Mouse (Mus musculus) ES-CJ7 (cell line): Measurements from ENCODE around the gene Fsd1.
"Not testable (repeated sequence)": the region's sequence is repeated elsewhere in the genome, so short reads cannot be mapped to it uniquely, and the experiment has no call there.

Source experiments
- DNase-seq: peaks from one replicate; pipeline ENCODE4 v3.0.0; 2011; ENCODE audit warnings: low read depth, low spot score

Gene Fsd1

DNA sequence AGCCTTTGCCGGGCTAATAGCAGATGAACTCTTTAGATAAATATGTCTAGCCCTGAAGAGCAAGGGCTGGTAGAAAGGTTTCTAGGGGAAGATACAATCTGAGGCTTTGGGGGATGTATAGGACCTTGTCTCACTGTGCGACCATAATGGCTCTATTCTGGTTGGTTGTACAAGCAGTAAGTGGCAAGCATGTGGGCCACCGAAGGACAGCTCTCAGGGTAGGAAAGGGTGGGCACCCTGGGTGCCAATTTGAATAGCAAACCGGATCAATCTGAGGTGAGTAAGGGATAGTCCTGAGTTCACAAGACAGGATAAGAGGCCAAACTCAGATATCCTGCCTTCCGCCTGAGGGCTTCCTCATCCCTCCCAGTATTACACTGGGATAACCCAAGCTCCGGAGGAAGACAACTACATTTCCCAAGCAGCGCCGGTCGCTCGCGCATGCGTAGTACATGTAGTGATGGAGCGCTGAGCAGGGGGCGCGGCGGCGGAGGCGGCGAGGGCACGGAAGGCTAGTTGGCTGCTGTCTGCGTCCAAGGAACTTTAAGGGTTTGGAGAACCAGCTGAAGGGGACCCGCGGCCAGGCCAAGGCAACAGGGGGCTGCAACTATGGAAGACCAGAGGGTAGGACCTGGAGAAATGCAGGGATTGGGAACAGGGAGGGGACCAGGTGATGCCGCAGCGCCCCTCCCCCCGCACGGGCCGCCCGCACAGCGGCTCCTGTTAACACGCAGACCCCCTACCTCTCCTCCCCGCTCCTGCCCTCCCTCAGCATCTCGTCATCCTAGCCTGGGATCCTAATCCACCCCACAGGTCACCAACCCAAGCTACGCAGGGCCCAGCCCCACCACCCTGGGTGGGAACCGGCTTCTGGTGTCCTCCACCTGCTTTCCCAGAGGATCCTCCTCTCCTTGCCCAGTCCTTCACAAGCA, at the start of gene Fsd1:
TSS of gene Fsd1 (plus strand) at position 480 of the 932 bp plus-strand sequence.
- DNase-seq: peak; percentile 91

DNA sequence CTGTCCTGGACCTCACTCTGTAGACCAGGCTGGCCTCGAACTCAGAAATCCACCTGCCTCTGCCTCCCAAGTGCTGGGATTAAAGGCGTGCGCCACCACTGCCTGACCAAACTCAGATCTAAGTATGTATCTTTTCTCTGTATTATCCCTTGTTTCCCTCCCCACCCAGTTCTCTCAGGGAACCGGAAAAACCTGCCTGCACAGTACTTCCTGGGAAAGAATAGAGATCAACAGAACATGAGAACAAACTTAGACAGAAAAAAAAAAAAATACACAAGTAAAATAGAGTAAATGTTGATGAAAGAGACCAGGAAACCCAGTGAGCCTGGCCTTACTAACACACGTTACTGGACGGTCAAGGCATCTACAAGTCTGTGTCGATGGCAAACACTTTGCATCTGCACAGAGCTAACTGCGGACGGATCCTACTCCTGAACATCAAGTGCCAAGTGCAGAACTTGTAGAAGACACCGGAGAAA, 41.9 kb upstream of the Fsd1 start:
- not testable (repeated sequence) for DNase-seq

DNA sequence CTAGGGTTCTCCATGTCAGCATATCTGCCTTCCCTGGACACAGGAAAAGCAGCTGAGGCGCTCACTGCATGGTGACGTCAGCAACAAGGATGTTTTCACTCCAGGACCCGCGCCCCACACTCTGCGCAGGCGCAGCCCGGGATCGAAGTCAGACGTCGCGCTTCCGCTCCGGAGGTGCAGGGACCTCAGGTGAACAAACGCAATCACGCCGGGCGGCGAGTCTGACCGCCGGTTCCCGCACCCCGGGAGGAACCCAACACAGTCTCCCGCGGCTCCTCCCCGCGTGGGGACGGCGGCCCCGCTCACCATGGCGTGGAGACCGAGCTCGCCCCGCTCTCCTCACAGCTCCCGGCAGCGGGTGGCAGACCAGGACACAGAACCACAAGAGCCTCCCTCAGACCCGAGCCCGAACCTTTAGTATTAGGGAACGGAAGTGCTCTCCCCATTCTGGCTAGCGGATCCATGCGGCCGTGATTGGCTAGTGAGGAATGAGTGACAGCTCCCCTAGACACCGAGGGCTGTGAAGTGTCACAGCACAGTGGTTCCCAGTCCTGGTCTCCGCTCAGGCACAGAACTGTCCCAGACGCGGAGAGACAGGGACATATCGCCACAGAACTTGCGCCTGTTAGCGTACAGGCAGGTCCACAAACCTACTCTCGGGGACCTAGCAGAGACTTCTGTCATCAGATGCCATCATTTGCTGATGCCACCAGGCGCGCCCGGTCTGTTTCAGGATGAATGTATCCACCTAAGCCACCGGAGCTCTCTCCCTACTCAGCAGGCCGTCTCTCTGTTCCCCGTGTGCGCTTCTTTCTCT, 41.2 kb upstream of the Fsd1 start:
- DNase-seq: peak; percentile 91

- DNase-seq: no peak
These were observed 40.6 kb upstream of the Fsd1 start for GRCm38 (mm10) chr17:55945696-55946095.

DNA sequence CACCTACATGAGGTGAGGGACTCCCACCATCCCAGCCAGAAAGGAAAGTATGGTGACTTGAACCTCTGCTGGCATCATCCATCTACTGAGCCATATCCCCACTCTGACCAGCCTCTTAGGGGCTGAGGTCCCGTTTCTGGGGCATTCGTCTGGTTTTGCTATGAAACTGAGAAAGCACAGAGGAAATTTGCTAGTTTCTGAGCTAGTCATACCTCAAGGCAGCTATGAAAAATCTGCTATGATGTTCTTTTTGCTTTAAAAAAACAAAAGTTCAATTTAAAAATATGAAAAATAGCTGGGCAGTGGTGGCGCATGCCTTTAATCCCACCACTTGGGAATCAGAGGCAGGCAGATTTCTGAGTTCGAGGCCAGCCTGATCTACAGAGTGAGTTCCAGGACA, 37.7 kb upstream of the Fsd1 start:
- no peak for DNase-seq

DNA sequence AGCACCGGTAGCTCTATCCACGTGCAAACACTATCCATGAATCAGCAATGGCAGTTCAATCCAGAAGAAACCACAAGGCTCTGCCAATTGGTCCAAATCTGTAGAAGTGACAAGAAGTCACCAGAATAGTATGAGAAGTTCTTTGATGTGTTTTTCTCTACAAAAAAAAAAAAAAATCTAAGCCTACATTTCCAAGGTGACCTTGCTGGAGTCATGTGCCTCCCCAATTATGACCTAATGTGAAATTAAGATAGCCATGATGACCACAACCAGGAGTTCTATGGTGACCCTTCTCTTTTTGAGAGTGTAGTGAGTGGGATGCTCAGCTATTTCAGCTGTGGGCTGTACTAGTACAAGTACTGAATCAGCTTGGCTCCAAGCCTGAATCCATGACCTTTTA, 36.9 kb upstream of the Fsd1 start, which contains the start of gene Zfp119b:
TSS of gene Zfp119b (minus strand) at position 101 of the 400 bp plus-strand sequence.
- no peak for DNase-seq

DNA sequence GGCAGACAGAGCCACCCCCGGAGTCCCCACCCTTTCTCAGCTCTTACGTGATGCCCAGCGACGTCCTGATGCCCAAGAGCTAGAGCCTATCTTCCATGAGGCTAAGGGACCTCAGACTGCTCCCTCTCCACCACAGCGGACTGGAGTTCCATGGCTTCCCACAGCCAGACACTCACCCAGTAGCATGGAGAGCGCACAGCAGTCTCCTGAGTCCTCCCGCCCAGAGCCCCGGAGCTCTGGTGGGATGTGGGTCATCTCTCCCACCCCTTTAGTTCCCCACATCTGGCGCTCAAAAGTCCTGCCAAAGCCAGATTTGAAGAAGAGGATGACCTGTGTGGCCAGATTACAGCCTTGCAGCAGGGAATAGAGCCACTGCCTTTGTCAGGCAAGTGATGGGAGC, 35.7 kb upstream of the Fsd1 start:
- DNase-seq: no peak

DNA sequence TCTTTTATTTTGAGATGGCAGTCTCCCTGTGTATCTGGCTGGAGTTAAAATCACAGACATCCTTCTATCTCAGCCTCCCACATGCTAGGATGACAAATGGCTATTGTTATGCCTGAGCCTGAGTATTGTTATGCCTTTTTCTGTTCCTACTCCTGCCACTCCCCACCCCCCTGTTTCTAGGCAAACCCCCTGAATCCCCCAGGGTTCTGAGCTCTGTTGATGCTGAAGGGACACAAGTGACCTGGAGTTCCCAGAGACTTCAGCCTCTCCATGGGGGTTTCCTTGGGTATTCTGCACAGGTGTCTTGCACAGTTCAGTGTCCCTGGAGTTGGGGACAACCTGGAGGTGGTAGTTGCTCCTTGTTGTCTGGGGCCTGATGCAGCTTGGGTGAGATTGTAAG, 34.3 kb upstream of the Fsd1 start:
- peak; percentile 79 for DNase-seq

DNA sequence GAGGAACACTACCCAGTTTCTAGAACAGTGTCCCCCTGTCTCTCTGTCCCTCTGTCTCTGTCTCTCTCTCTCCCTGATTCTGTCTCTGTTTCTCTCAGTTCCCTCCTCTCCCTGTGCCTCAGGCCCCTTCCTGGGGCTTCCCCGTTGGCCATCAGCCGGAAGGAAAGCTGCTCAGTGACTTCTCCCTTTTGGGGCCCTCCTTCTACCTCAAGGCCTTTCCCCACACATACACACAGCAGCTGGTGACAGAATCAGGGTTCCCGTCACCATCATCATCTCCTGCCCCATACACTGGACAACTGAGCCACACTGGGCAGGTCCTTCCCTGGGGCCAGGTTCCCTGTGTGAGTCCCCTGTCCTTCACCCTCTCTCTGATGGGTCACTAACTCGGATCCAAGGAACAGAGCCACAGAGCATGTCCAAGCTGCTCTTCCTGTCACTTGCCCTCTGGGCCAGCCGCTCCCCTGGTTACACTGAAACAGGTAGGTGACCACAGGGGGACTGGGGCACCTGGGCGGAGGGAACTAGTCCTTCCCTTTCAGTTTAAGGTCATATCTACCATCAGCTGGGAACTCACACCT, 33.8 kb upstream of the Fsd1 start, which contains the start of gene Ebi3:
TSS of gene Ebi3 (plus strand) at position 194 of the 581 bp plus-strand sequence.
- no peak for DNase-seq

- DNase-seq: no peak
These were observed 32.6 kb upstream of the Fsd1 start for GRCm38 (mm10) chr17:55953751-55954150.

DNA sequence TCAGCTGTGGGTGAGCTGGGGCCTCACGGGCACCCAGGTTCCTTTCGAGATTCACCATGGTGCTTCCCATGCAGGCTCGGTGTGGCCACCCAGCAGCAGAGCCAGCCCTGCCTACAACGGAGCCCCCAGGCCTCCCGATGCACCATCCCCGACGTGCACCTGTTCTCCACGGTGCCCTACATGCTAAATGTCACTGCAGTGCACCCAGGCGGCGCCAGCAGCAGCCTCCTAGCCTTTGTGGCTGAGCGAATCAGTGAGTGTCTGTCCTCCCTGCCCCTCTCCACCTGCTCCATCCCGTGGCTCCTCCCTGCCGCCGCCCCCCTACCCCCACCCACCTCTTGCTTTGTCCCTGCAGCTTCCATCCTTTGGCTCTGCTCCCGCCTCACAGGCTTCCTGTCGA, 32.1 kb upstream of the Fsd1 start:
- peak; percentile 64 for DNase-seq

DNA sequence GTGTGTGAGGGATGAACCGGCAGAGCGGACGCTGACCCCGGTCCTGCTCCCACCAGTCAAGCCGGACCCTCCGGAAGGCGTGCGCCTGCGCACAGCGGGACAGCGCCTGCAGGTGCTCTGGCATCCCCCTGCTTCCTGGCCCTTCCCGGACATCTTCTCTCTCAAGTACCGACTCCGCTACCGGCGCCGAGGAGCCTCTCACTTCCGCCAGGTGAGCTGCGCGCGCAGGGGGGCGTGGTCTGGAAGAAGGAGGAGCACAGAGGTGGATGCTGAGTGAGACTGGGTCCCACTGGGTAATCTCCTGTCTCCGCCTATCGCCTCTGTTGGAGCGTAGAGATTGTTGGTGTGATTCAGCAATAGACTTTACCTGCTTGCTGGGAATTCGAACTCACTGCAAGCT, 30.2 kb upstream of the Fsd1 start:
- peak; percentile 97 for DNase-seq

GRCm38 (mm10) chr17:55956591-55956990, 29.7 kb upstream of the Fsd1 start:
- no peak for DNase-seq

DNA sequence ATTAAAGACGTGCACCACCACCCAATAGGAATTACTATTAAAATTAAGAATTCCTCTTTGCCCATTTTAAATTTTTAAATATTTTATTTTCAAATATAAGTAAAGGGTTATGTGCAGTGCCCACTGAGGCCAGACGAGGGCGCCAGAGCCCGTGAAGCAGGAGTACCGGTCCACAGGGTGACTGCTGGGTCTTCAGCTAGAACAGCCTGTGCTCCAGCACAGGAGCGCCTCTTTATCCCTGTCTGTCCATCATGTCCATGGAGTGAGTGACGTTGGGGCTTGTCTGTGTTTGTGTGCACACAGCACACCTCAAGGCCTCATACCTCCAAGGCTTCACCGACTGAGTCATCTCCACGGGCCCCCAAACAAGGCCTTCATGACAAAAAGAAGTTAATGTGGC, 29.1 kb upstream of the Fsd1 start:
- peak; percentile 73 for DNase-seq

- no peak for DNase-seq
These were observed 28.4 kb upstream of the Fsd1 start for GRCm38 (mm10) chr17:55957726-55958583.

DNA sequence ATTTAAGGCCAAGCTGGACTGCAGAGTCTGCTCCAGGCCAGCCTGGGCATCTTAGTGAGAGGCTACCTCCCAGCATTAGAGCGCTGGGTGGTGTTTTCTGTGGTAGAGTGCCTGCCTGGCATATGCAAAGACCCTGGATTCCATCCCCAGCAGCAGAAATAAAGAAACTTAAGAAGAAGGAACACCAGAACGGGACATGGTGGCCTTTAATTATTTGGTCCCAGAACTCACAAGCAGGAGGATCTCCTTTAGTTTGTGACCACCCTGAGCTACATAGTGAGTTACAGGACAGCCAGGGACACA, 27.8 kb upstream of the Fsd1 start:
- DNase-seq: no peak

- peak; percentile 97 for DNase-seq
These were observed 27.2 kb upstream of the Fsd1 start, which contains the start of gene Yju2 for GRCm38 (mm10) chr17:55958918-55959728. Gene Yju2, plus strand, starts transcription at chr17:55959099.

DNA sequence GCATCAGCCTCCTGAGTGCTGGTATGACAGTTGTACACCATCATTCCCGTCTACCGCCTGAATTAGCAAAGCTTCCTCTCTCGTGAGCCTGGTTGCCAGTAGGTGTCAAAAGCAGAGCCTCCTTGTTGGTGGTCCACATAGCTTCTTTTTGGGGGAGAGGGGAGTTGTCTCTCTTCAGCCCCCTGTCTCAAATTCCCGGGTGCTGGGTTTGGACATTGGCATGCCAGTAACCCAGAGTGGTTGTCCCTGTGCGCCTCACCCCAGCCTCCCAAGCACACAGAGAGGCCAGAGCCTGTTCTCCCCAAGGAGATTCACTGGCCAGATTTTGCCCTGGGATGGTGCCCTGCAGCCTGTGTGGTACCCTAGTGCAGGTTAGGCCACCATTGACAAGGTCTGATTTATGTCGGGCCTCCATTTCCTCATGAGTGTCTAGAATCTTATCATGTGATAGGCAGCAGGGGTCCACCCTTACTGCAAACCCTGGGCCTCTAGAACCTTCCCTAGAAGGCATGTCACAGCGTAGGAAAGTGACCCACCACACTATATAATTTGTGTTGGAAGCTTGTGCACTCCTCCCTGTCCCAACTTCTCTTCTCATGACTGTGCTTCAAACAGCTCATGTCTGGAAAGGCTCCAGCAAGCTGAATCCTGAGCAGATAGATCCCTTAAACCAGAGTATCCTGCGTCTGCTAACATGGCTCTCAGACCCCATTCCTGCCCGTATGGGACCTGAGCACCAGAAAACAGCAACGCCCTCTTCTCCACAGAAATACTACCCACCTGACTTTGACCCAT, 26.2 kb upstream of the Fsd1 start:
- no peak for DNase-seq

DNA sequence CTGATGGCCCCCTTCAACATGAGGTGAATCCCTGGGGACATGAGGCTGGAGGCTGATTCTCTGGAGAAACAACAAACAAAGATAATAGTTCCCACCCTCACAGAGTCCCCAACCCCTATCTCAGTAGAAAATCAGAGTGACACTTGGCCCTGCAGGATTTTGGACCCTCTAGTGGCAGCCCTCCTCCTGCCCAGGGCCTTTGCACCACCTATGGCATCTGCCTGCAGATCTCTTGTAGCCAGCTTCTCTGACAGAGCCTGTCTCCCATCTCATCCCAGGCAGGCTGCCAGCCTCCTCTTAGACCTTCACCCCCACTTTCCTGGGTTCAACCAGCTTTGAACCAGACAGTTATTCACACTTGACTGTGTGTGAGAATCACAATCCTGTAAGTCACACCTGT, 25.5 kb upstream of the Fsd1 start:
- DNase-seq: no peak
